Mouse (Mus musculus): ENCODE data around the gene Zfp712. TPM values are rescaled to one million over a fixed set of nuclear protein-coding genes. Genes with fewer than 3 reads are reported as not detected.

Gene Zfp712
- total and polyA plus RNA-seq, 3 experiments, result 0.13 to 9.4 (median 5.1) TPM

- Histone ChIP-seq H3K27me3 (ENCODE audit: insufficient read depth, low read length) (no peaks in the 10 kb centered on the region), H3K4me1 (ENCODE audit: insufficient read depth, low read depth, low read length) (peaks cover 8% of the 10 kb centered on the region), H3K9me3 (replicated peaks) (peaks cover under 1% of the 10 kb centered on the region; the same call in 1 of the 2 replicates), H3K36me3 (replicated peaks) (peaks cover 2% of the 10 kb centered on the region), H3K4me3 (ENCODE audit: low read depth, low read length) (peak overlapping the region; percentile 85)
- DNase-seq (ENCODE audit: low spot score) (no peak), ATAC-seq (ENCODE audit: extremely low read depth, insufficient number of reproducible peaks, low FRiP score, poor library complexity, severe bottlenecking) (no peak)
- TF ChIP-seq TAL1 (conservative IDR thresholded peaks at IDR 0.05; ENCODE audit: low read depth, low read length) (no peak), CTCF (IDR thresholded peaks at IDR 0.05; ENCODE audit: low read depth, low read length) (no peak), POLR2AphosphoS5 (IDR thresholded peaks at IDR 0.05; ENCODE audit: insufficient replicate concordance, low read depth, low read length) (no peak), GATA1 (IDR thresholded peaks at IDR 0.05; ENCODE audit: borderline replicate concordance, low read length) (no peak), GATA2 (IDR thresholded peaks at IDR 0.05; ENCODE audit: borderline replicate concordance, low read depth, low read length) (no peak)
Measured at GRCm38 (mm10) chr13:67060161-67060785, 697 bp downstream of the Zfp712 start.

Other genes with a start within 250 kb of the Zfp712 start
- 1.1 TPM in 1 of 2 replicates, not detected in the other for gene Gm10767, start 156.3 kb downstream of the Zfp712 start, total RNA-seq (2014; fragmentation: Nextera tagmentation)
- 0.93 and 1.2 TPM in 2 replicates for gene Gm10767, start 156.3 kb downstream of the Zfp712 start, total RNA-seq (2017)
- 0.03 and 0.07 TPM in 2 replicates for gene Gm10767, start 156.3 kb downstream of the Zfp712 start, polyA plus RNA-seq (2012)
- 4.6 and 5.1 TPM in 2 replicates for gene Zfp708, start 36.8 kb upstream of the Zfp712 start, total RNA-seq (2014; fragmentation: Nextera tagmentation)
- 0.29 TPM in 1 of 2 replicates, not detected in the other for gene Zfp708, start 36.8 kb upstream of the Zfp712 start, total RNA-seq (2017)
- gene Zfp708, start 36.8 kb upstream of the Zfp712 start, polyA plus RNA-seq (2012), result 0.12 TPM in 1 of 2 replicates, not detected in the other
- 6.2 and 12.0 TPM in 2 replicates for gene Gm28557, start 47.4 kb upstream of the Zfp712 start, total RNA-seq (2014; fragmentation: Nextera tagmentation)
- gene Gm28557, start 47.4 kb upstream of the Zfp712 start, total RNA-seq (2017), result 5.3 and 9.3 TPM in 2 replicates
- gene Gm28557, start 47.4 kb upstream of the Zfp712 start, polyA plus RNA-seq (2012), result 0.19 and 0.23 TPM in 2 replicates
- gene Rslcan18, start 55.1 kb upstream of the Zfp712 start, total RNA-seq (2014; fragmentation: Nextera tagmentation), result 4.0 and 6.9 TPM in 2 replicates
- 0.49 and 1.4 TPM in 2 replicates for gene Rslcan18, start 55.1 kb upstream of the Zfp712 start, total RNA-seq (2017)
- 0.02 TPM in 1 of 2 replicates, not detected in the other for gene Rslcan18, start 55.1 kb upstream of the Zfp712 start, polyA plus RNA-seq (2012)
- 12.4 and 16.3 TPM in 2 replicates for gene Zfp759, start 60.5 kb upstream of the Zfp712 start, total RNA-seq (2014; fragmentation: Nextera tagmentation)
- 10.9 and 12.0 TPM in 2 replicates for gene Zfp759, start 60.5 kb upstream of the Zfp712 start, total RNA-seq (2017)
- 0.20 and 0.24 TPM in 2 replicates for gene Zfp759, start 60.5 kb upstream of the Zfp712 start, polyA plus RNA-seq (2012)
- 16.3 and 16.4 TPM in 2 replicates for gene Rsl1, start 112.0 kb upstream of the Zfp712 start, total RNA-seq (2014; fragmentation: Nextera tagmentation)
- gene Rsl1, start 112.0 kb upstream of the Zfp712 start, total RNA-seq (2017), result 10.2 and 10.8 TPM in 2 replicates
- gene Rsl1, start 112.0 kb upstream of the Zfp712 start, polyA plus RNA-seq (2012), result 0.25 and 0.29 TPM in 2 replicates
- gene Zfp455, start 133.3 kb upstream of the Zfp712 start, total RNA-seq (2014; fragmentation: Nextera tagmentation), result 3.2 and 4.9 TPM in 2 replicates
- gene Zfp455, start 133.3 kb upstream of the Zfp712 start, total RNA-seq (2017), result 2.6 and 2.7 TPM in 2 replicates
- gene Zfp455, start 133.3 kb upstream of the Zfp712 start, polyA plus RNA-seq (2012), result 0.04 and 0.09 TPM in 2 replicates
- gene Zfp458, start 217.3 kb upstream of the Zfp712 start, total RNA-seq (2014; fragmentation: Nextera tagmentation), result 11.0 and 12.5 TPM in 2 replicates
- gene Zfp458, start 217.3 kb upstream of the Zfp712 start, total RNA-seq (2017), result 3.7 and 6.9 TPM in 2 replicates
- 0.30 and 0.35 TPM in 2 replicates for gene Zfp458, start 217.3 kb upstream of the Zfp712 start, polyA plus RNA-seq (2012)
- gene Zfp457, start 245.3 kb upstream of the Zfp712 start, total RNA-seq (2014; fragmentation: Nextera tagmentation), result 4.4 and 9.2 TPM in 2 replicates
- 5.0 and 5.6 TPM in 2 replicates for gene Zfp457, start 245.3 kb upstream of the Zfp712 start, total RNA-seq (2017)
- gene Zfp457, start 245.3 kb upstream of the Zfp712 start, polyA plus RNA-seq (2012), result 0.09 TPM in 1 of 2 replicates, not detected in the other